Mouse (Mus musculus) forebrain, embryonic 13.5 days (tissue): ENCODE measurements at regions not wholly inside any gene's neighbourhood (a gene's known extent, or its start where the extent isn't known, plus 50 kb on each side); places are given as distances from the start of the nearest gene placed in this dataset.

Experiments used
- ATAC-seq: fragments of 200-750 bp; cut with Nextera tagmentation; 2 replicates; pipeline ENCODE4 v1.8.0; 2017
- H3K27ac ChIP-seq: fragments of 300-500 bp; sonication (generic); 2 replicates; pipeline ENCODE4 v1.5.1; 2015; ENCODE audit warnings: inconsistent platforms, mild to moderate bottlenecking, moderate library complexity
- H3K27me3 ChIP-seq: fragments of 300-500 bp; sonication (generic); 2 replicates; pipeline ENCODE4 v1.6.1; 2015; ENCODE audit warnings: mild to moderate bottlenecking, inconsistent platforms
- H3K36me3 ChIP-seq: fragments of 300-500 bp; sonication (generic); 2 replicates; pipeline ENCODE4 v1.6.1; 2015; ENCODE audit warnings: mild to moderate bottlenecking, inconsistent platforms; ENCODE audit not compliant: poor library complexity, severe bottlenecking
- H3K4me1 ChIP-seq: fragments of 300-500 bp; sonication (generic); 2 replicates; pipeline ENCODE4 v1.6.1; 2015; ENCODE audit warnings: inconsistent platforms
- H3K4me2 ChIP-seq: fragments of 300-500 bp; sonication (generic); 2 replicates; pipeline ENCODE4 v1.6.1; 2015; ENCODE audit warnings: inconsistent platforms, mild to moderate bottlenecking, moderate library complexity
- H3K4me3 ChIP-seq: fragments of 300-500 bp; sonication (generic); 2 replicates; pipeline ENCODE4 v1.5.1; 2015; ENCODE audit warnings: mild to moderate bottlenecking, inconsistent platforms
- H3K9ac ChIP-seq: fragments of 300-500 bp; sonication (generic); 2 replicates; pipeline ENCODE4 v1.6.1; 2015; ENCODE audit warnings: mild to moderate bottlenecking, inconsistent platforms
- H3K9me3 ChIP-seq: fragments of 300-500 bp; sonication (generic); replicated peaks from 2 replicates; pipeline ENCODE4 v1.6.1; 2016; ENCODE audit warnings: inconsistent platforms
- WGBS: fragments of 180-500 bp; shearing (Covaris S2); methylation state at CpG from one replicate; pipeline ENCODE4 v1.1.7; 2015; 5-methylcytosine and 5-hydroxymethylcytosine counted together

DNA sequence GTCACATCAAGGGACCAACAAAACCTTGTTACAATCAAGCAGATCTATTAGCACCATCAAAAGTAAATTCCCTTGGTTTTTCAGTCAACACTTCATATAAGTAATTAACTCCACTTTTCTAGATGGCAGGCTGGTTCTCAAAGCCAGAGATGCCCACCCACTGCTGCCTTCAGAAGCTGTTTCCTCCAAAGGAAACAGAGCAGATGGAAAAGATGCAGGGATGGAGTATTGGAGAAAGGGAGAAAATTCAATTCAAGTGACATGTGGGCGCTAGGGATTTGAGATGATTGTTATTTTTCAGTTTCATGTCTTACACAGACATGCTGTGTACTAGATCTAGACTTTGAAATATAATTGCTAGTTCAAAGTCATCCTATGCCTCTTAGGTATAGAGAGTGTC is 705.1 kb downstream of the Edem1 start:
- 71% methylated on average over 1 of the region's 1 CpGs for WGBS
- Histone ChIP-seq H3K4me3 (no peak overlapping the region), H3K27ac (no peak overlapping the region), H3K9me3 (no peaks in the 10 kb centered on the region), H3K36me3 (no peaks in the 10 kb centered on the region), H3K4me1 (no peaks in the 10 kb centered on the region), H3K4me2 (no peak overlapping the region), H3K27me3 (no peaks in the 10 kb centered on the region), H3K9ac (no peak overlapping the region)
- ATAC-seq = no peak

DNA sequence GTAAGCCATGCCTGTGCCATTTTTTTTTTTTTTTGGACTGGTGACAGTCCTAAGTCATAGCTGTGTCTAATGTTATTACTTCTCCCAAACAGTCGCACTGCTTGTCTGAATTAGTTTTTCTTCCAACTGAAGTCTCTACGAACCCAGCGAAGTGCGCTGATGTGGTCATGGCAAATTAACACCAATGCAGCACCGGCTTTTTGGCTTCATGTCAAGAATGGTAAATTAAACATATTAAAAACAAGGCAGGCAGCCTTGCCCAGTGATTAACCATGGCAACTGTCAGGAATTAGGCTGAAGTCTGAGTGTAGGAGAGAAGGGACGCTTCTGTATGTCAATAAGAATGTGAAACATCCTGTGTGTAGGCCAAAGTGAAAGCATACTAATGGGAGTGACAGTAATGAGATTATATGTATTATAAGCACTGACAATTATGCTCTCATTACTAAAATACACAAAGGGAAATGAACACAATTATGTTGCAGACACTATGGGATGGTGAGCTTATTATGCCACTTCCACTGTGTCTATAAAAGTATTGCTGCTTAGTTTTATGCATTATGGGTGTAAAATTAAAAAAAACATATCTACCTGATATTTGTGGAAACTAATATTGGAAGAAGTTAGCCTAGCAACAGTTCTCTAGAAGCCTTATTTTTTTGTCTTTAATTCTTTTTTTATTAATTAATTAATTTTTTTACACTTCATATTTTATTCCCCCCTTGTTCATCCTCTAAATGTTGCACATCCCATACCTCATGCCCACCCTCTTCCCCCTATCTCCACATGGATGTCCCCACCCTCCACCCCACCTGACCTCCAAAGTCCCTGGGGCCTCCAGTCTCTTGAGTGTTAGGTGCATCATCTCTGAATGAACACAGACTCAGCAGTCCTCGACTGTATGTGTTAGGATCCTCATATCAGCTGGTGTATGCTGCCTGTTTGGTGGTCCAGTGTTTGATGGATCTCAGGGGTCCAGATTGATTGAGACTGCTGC is 714.8 kb downstream of the Edem1 start:
- no peak overlapping the region for H3K9ac ChIP-seq
- H3K27me3 ChIP-seq = no peaks in the 10 kb centered on the region
- no peak overlapping the region for H3K4me2 ChIP-seq
- no peak overlapping the region for H3K27ac ChIP-seq
- H3K4me1 ChIP-seq = peaks cover 5% of the 10 kb centered on the region; the same call in 1 of the 2 replicates
- no peaks in the 10 kb centered on the region for H3K36me3 ChIP-seq
- ATAC-seq = peak; percentile 96
- H3K4me3 ChIP-seq = no peak overlapping the region
- H3K9me3 ChIP-seq = no peaks in the 10 kb centered on the region
- WGBS = 40% methylated on average over 7 of the region's 7 CpGs

DNA sequence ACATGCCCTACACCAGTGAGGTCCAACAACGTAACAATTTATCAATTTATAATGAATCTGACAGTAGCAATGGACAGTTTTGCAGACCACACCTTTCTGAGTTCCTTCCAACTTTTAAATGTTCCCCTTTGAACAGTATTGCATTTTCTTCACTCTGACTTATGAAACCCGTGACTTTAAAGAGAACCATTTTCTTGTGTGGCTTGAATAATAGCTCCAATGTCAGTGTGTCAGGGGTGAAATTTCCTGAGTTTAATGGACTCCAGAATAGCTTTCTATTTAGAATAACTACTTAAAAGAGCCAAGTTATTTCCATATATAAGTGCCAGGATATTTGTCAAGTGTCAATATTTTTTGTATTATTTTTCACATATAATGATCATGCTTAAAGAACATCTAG is 723.9 kb downstream of the Edem1 start:
- 91% methylated on average over 2 of the region's 2 CpGs for WGBS
- ATAC-seq = no peak

More for the DNA sequence above, 723.9 kb downstream of the Edem1 start:
- H3K9me3 ChIP-seq = no peaks in the 10 kb centered on the region
- no peak overlapping the region for H3K27ac ChIP-seq
- no peak overlapping the region for H3K4me2 ChIP-seq
- H3K9ac ChIP-seq = no peak overlapping the region
- H3K4me1 ChIP-seq = no peaks in the 10 kb centered on the region
- H3K36me3 ChIP-seq = no peaks in the 10 kb centered on the region
- no peaks in the 10 kb centered on the region for H3K27me3 ChIP-seq
- no peak overlapping the region for H3K4me3 ChIP-seq
